Mouse (Mus musculus) neural tube, embryonic 13.5 days (tissue): ENCODE results near the gene Pde4d. TPM values are rescaled to one million over a fixed set of nuclear protein-coding genes. Genes with fewer than 3 reads are reported as not detected.

Source experiments
- ATAC-seq: fragments of 200-750 bp; cut with Nextera tagmentation; 2 replicates; pipeline ENCODE4 v1.8.0; 2017; ENCODE audit warnings: low read depth, mild to moderate bottlenecking, moderate TSS enrichment, moderate library complexity
- H3K27ac ChIP-seq: fragments of 300-500 bp; sonication (generic); replicated peaks from 2 replicates; pipeline ENCODE4 v1.5.1; 2015; ENCODE audit warnings: moderate library complexity, mild to moderate bottlenecking, inconsistent platforms
- H3K27me3 ChIP-seq: fragments of 300-500 bp; sonication (generic); 2 replicates; pipeline ENCODE4 v1.6.1; 2015; ENCODE audit warnings: mild to moderate bottlenecking, inconsistent platforms
- H3K36me3 ChIP-seq: fragments of 300-500 bp; sonication (generic); 2 replicates; pipeline ENCODE4 v1.6.1; 2015; ENCODE audit warnings: mild to moderate bottlenecking, inconsistent platforms
- H3K4me1 ChIP-seq: fragments of 300-500 bp; sonication (generic); replicated peaks from 2 replicates; pipeline ENCODE4 v1.6.1; 2015; ENCODE audit warnings: inconsistent platforms
- H3K4me2 ChIP-seq: fragments of 300-500 bp; sonication (generic); 2 replicates; pipeline ENCODE4 v1.6.1; 2015; ENCODE audit warnings: inconsistent platforms, mild to moderate bottlenecking, moderate library complexity
- H3K4me3 ChIP-seq: fragments of 300-500 bp; sonication (generic); 2 replicates; pipeline ENCODE4 v1.5.1; 2015; ENCODE audit warnings: mild to moderate bottlenecking, inconsistent platforms
- H3K9ac ChIP-seq: fragments of 300-500 bp; sonication (generic); 2 replicates; pipeline ENCODE4 v1.6.1; 2015; ENCODE audit warnings: moderate library complexity, mild to moderate bottlenecking, inconsistent platforms
- H3K9me3 ChIP-seq: fragments of 300-500 bp; sonication (generic); 2 replicates; pipeline ENCODE4 v1.6.1; 2016; ENCODE audit warnings: inconsistent platforms
- WGBS: fragments of 180-500 bp; shearing (Covaris S2); methylation state at CpG from one replicate; pipeline ENCODE4 v1.1.7; 2015; 5-methylcytosine and 5-hydroxymethylcytosine counted together
- polyA plus RNA-seq: library from polyadenylated mRNA; unstranded; fragments of >200 nt; fragmentation: Nextera tagmentation; extraction: Ambion mirVana; gene quantifications from 2 replicates; pipeline ENCODE4 v1.2.1, GENCODE M21; 2015

The Pde4d gene
- polyA plus RNA-seq, 1 experiment from 2014 or later: 15.5 TPM

GRCm38 (mm10) chr13:109944822-109945551 lies 1495.2 kb downstream of the Pde4d start:
- Histone ChIP-seq H3K27me3 (no peaks in the 10 kb centered on the region), H3K4me1 (no peaks in the 10 kb centered on the region), H3K27ac (no peak overlapping the region), H3K9ac (no peak overlapping the region), H3K36me3 (peaks cover 71% of the 10 kb centered on the region), H3K9me3 (no peaks in the 10 kb centered on the region), H3K4me3 (no peak overlapping the region), H3K4me2 (no peak overlapping the region)
- WGBS: 81% methylated on average over 7 of the region's 7 CpGs
- ATAC-seq: no peak

- Histone ChIP-seq H3K4me1 (no peaks in the 10 kb centered on the region), H3K36me3 (peaks cover 76% of the 10 kb centered on the region), H3K27ac (no peak overlapping the region), H3K9ac (no peak overlapping the region), H3K9me3 (no peaks in the 10 kb centered on the region), H3K4me2 (no peak overlapping the region), H3K4me3 (no peak overlapping the region), H3K27me3 (no peaks in the 10 kb centered on the region)
- ATAC-seq: no peak
- 76% methylated on average over 14 of the region's 14 CpGs for WGBS
These were observed 1501.7 kb downstream of the Pde4d start for GRCm38 (mm10) chr13:109951466-109951865.

- ATAC-seq: no peak
- H3K9ac ChIP-seq: no peak overlapping the region
- no peak overlapping the region for H3K4me2 ChIP-seq
- H3K4me1 ChIP-seq: no peaks in the 10 kb centered on the region
- whole genome bisulfite sequencing: 96% methylated on average over 8 of the region's 8 CpGs
- no peak overlapping the region for H3K4me3 ChIP-seq
- H3K27me3 ChIP-seq: no peaks in the 10 kb centered on the region
- H3K36me3 ChIP-seq: peaks cover 53% of the 10 kb centered on the region
- H3K9me3 ChIP-seq: no peaks in the 10 kb centered on the region
- no peak overlapping the region for H3K27ac ChIP-seq
These were observed 1504.4 kb downstream of the Pde4d start for GRCm38 (mm10) chr13:109954189-109954588.

- peaks cover 18% of the 10 kb centered on the region for H3K36me3 ChIP-seq
- no peak overlapping the region for H3K27ac ChIP-seq
- no peak for ATAC-seq
- no peaks in the 10 kb centered on the region for H3K9me3 ChIP-seq
- no peaks in the 10 kb centered on the region for H3K27me3 ChIP-seq
- no peak overlapping the region for H3K4me2 ChIP-seq
- no peak overlapping the region for H3K4me3 ChIP-seq
- no peaks in the 10 kb centered on the region for H3K4me1 ChIP-seq
- H3K9ac ChIP-seq: no peak overlapping the region
- 72% methylated on average over 4 of the region's 4 CpGs for WGBS
These were observed 1508.2 kb downstream of the Pde4d start for GRCm38 (mm10) chr13:109957953-109958352.

- H3K36me3 ChIP-seq: no peaks in the 10 kb centered on the region
- H3K4me2 ChIP-seq: no peak overlapping the region
- no peaks in the 10 kb centered on the region for H3K27me3 ChIP-seq
- 0 out of 2 replicates have a peak, but pooled peaks cover 9% of the 10 kb centered on the region for H3K4me1 ChIP-seq
- no peaks in the 10 kb centered on the region for H3K9me3 ChIP-seq
- WGBS: 51% methylated on average over 10 of the region's 10 CpGs
- H3K4me3 ChIP-seq: no peak overlapping the region
- no peak overlapping the region for H3K27ac ChIP-seq
- H3K9ac ChIP-seq: no peak overlapping the region
- ATAC-seq: no peak
These were observed 1533.2 kb downstream of the Pde4d start for GRCm38 (mm10) chr13:109982821-109983443.

- no peak for ATAC-seq
- no peak overlapping the region for H3K4me2 ChIP-seq
- H3K4me1 ChIP-seq: 0 out of 2 replicates have a peak, but pooled peaks cover 9% of the 10 kb centered on the region
- no peak overlapping the region for H3K4me3 ChIP-seq
- H3K36me3 ChIP-seq: no peaks in the 10 kb centered on the region
- 82% methylated on average over 5 of the region's 5 CpGs for WGBS
- no peak overlapping the region for H3K9ac ChIP-seq
- no peak overlapping the region for H3K27ac ChIP-seq
- H3K27me3 ChIP-seq: no peaks in the 10 kb centered on the region
- no peaks in the 10 kb centered on the region for H3K9me3 ChIP-seq
These were observed 1535.7 kb downstream of the Pde4d start for GRCm38 (mm10) chr13:109985411-109985810.

- no peaks in the 10 kb centered on the region for H3K27me3 ChIP-seq
- H3K27ac ChIP-seq: no peak overlapping the region
- ATAC-seq: no peak
- WGBS: 61% methylated on average over 5 of the region's 5 CpGs
- no peak overlapping the region for H3K4me3 ChIP-seq
- no peaks in the 10 kb centered on the region for H3K9me3 ChIP-seq
- 0 out of 2 replicates have a peak, but pooled peaks cover 9% of the 10 kb centered on the region for H3K4me1 ChIP-seq
- H3K36me3 ChIP-seq: no peaks in the 10 kb centered on the region
- H3K9ac ChIP-seq: no peak overlapping the region
- no peak overlapping the region for H3K4me2 ChIP-seq
These were observed 1536.1 kb downstream of the Pde4d start for GRCm38 (mm10) chr13:109985892-109986291.

- no peak overlapping the region for H3K4me2 ChIP-seq
- H3K4me1 ChIP-seq: peaks cover 5% of the 10 kb centered on the region; the same call in 1 of the 2 replicates
- no peaks in the 10 kb centered on the region for H3K9me3 ChIP-seq
- no peaks in the 10 kb centered on the region for H3K27me3 ChIP-seq
- ATAC-seq: no peak
- 77% methylated on average over 5 of the region's 5 CpGs for WGBS
- H3K9ac ChIP-seq: no peak overlapping the region
- no peak overlapping the region for H3K27ac ChIP-seq
- no peaks in the 10 kb centered on the region for H3K36me3 ChIP-seq
- no peak overlapping the region for H3K4me3 ChIP-seq
These were observed 1543.2 kb downstream of the Pde4d start for GRCm38 (mm10) chr13:109992775-109993505.

GRCm38 (mm10) chr13:109994240-109994764 lies 1544.6 kb downstream of the Pde4d start:
- H3K4me1 ChIP-seq: peaks cover 5% of the 10 kb centered on the region; the same call in 1 of the 2 replicates
- H3K4me2 ChIP-seq: no peak overlapping the region
- no peaks in the 10 kb centered on the region for H3K36me3 ChIP-seq
- no peaks in the 10 kb centered on the region for H3K9me3 ChIP-seq
- no peaks in the 10 kb centered on the region for H3K27me3 ChIP-seq
- no peak overlapping the region for H3K9ac ChIP-seq
- H3K4me3 ChIP-seq: no peak overlapping the region
- 77% methylated on average over 3 of the region's 3 CpGs for WGBS
- no peak overlapping the region for H3K27ac ChIP-seq
- ATAC-seq: no peak

GRCm38 (mm10) chr13:110002081-110002480 lies 1552.3 kb downstream of the Pde4d start:
- H3K4me2 ChIP-seq: no peak overlapping the region
- no peaks in the 10 kb centered on the region for H3K36me3 ChIP-seq
- no peaks in the 10 kb centered on the region for H3K27me3 ChIP-seq
- no peak overlapping the region for H3K27ac ChIP-seq
- no peak overlapping the region for H3K4me3 ChIP-seq
- no peak overlapping the region for H3K9ac ChIP-seq
- no peaks in the 10 kb centered on the region for H3K4me1 ChIP-seq
- no peak for ATAC-seq
- H3K9me3 ChIP-seq: no peaks in the 10 kb centered on the region
- 97% methylated on average over 3 of the region's 3 CpGs for WGBS
